Mouse (Mus musculus) Patski (cell line): ENCODE measurements at regions not wholly inside any gene's neighbourhood (a gene's known extent, or its start where the extent isn't known, plus 50 kb on each side); places are given as distances from the start of the nearest gene placed in this dataset.

Experiments used
- ATAC-seq: fragments of 100-300 bp; one replicate; pipeline ENCODE4 v1.8.0; 2021
- CTCF ChIA-PET: fragments of 350-600 bp; sonication (Branson Sonifier 250); formaldehyde crosslinking; loops from one replicate; lab custom pipeline; 2022; ENCODE audit warnings: inconsistent platforms; lab: Charles Lee
- POLR2A ChIA-PET: fragments of 350-600 bp; sonication (Branson Sonifier 250); formaldehyde crosslinking; loops from one replicate; lab custom pipeline; 2022; ENCODE audit warnings: antibody characterized with exemption, inconsistent platforms; lab: Charles Lee
- DNase-seq: peaks from one replicate; pipeline ENCODE4 v3.0.0-alpha.2; 2011; ENCODE audit warnings: low read depth, low spot score
- H3K27me3 ChIP-seq: fragments of 371-371 bp; one replicate; pipeline ENCODE4 v1.5.1; 2021
- CTCF ChIP-seq: fragments of 100-300 bp; IDR thresholded peaks from one replicate; pipeline ENCODE4 v1.5.1; 2021
- in situ Hi-C: fragments of 300-500 bp; cut with MboI; formaldehyde crosslinking; loops from 3 replicates; pipeline ENCODE4 v1.11.1; 2018; ENCODE audit warnings: low pct_unique_long_range_greater_than_20kb, mixed read lengths

- no peak for DNase-seq
- CTCF ChIA-PET, result no interaction called here
- in situ Hi-C loops, result no loop called here
- TF ChIP-seq CTCF, result no peak
- POLR2A ChIA-PET, result no interaction called here
- no peaks in the 10 kb centered on the region for H3K27me3 ChIP-seq
- ATAC-seq, result no peak
Observed at GRCm38 (mm10) chr12:107585696-107586225, 97.3 kb downstream of the 3110018I06Rik start.

DNA sequence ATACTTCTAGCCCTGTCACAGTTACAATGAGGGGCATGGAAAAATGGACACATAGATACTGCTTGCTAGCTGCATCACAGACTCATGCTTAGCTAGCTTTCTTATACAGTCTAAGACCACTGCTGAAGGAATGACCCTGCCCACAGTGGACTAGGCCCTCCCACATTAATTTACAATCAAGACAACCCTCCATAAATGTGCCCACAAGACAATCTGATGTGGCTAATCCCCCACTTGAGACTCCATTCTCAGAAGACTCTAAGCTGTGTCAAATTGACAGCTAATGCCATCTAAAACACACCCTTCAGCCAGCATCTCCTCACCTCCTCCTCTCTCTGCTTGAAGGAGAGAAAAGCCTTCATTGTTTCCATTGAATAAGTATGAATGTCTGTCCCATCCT is 107.8 kb downstream of the 3110018I06Rik start:
- in situ Hi-C loops, result no loop called here

DNA sequence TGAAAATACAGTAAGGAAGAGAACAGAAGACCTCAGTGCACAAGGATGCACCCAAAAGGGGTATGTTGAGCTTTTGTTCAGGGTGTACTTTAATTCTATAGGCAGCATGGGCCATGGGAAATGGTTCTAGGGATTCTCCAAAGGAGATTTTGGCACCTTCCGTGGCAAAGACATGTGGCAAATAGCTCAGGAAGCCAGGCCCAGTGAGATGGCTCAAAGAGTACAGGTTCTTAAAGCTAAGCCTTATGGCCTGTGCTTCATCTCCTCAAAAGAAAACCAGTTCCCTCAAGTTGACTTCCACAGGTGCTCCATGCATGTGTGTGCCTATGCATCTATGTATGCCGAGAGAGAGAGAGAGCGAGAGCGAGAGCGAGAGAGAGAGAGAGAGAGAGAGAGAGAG is 112.1 kb downstream of the 3110018I06Rik start:
- in situ Hi-C loops, result no loop called here
- peaks cover 3% of the 10 kb centered on the region for H3K27me3 ChIP-seq
- ChIA-PET CTCF (no interaction called here), POLR2A (interaction anchor here (1.0 kb wide), 1 partner anchor 20 kb away, joined by 4 read pairs; no protein-coding TSS in a partner anchor)
- TF ChIP-seq CTCF, result no peak
- no peak for DNase-seq
- no peak for ATAC-seq

More for the DNA sequence above, 107.8 kb downstream of the 3110018I06Rik start:
- no peak for TF ChIP-seq CTCF
- ChIA-PET CTCF (no interaction called here), POLR2A (no interaction called here)
- H3K27me3 ChIP-seq, result peaks cover 7% of the 10 kb centered on the region
- ATAC-seq (no peak), DNase-seq (no peak)

DNA sequence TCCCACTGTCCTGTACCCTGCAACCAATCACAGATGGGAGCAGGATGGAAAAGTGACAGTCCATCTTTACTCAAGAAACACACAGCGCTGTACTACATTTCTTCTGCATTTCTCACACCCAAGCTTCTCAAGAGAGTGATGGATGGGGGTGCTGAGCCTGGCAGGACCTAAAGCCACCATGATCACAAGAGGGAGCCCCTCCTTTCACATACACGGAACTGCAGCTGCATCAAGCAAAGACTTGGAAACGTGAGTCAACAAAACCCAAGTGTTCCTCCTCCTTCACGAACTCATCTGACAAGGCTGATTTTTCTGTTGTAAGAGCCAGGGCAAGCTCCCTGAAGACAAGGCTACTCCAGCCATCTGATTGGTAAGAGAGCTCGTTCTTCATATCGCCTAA is 120.5 kb downstream of the 3110018I06Rik start:
- CTCF ChIA-PET, result no interaction called here
- POLR2A ChIA-PET, result no interaction called here
- no peak for ATAC-seq
- no peak for DNase-seq
- TF ChIP-seq CTCF, result no peak
- H3K27me3 ChIP-seq, result no peaks in the 10 kb centered on the region
- in situ Hi-C loops, result no loop called here

DNA sequence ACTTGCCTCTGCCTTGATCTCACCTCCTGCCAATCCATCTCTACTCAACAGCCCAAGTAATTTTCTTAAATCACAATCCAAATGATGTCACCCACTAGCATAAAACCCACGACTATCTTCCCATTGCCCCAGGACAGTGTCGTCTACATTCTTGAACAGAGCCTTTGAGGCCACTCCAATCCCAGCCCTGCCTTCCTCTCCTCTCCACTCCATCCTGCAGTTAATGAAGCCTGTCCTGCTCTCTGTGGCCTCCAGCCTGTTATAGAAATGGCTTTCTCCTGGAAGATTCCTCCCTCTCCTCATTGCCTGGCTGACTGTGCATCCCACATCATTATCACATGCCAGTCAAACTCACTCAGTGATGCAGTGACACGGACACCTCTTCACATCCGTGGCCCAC is 121.6 kb downstream of the 3110018I06Rik start:
- POLR2A ChIA-PET, result no interaction called here
- in situ Hi-C loops, result no loop called here
- H3K27me3 ChIP-seq, result no peaks in the 10 kb centered on the region
- DNase-seq (peak; percentile 7), ATAC-seq (no peak)
- CTCF ChIA-PET, result no interaction called here
- no peak for TF ChIP-seq CTCF

DNA sequence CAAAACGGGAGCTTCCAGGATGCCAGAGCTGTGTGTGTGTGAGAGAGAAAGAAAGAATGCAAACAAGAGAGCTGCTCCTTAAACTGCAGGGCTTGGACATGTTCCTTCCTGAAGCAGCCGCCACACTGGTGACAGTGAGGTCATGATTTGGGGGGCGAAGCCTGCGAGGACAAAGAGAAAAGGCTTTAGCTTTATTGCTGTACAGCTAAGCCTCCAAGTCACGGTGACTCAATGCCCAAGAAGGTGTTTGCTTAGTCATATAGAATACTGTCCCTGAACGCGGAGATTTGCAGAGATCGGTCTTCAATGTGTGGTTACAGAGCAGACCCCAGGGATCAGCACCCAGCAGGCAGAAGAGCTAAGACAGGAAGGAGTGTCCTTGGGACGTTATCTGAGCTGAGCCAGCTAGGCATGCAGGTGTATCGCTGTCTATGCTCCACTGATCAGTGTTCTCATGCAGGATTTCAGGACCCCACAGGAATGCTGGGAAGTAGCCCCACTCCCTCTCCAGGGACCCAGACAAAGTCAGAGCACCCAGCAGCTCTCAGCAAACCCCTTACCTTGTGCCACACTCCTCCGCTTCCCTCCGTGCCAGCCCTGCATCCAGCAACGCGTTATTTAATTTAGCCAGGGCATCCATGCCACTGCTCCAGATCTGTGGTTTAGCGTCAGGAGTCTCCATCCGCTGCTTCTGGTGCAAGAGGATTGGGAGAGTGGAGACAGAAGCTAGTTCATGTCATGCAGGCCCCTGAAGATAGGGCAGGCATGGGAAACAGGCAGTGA is 129.0 kb downstream of the 3110018I06Rik start:
- ChIA-PET CTCF (no interaction called here), POLR2A (no interaction called here)
- TF ChIP-seq CTCF, result no peak
- in situ Hi-C loops, result no loop called here
- DNase-seq (no peak), ATAC-seq (no peak)
- H3K27me3 ChIP-seq, result no peaks in the 10 kb centered on the region

DNA sequence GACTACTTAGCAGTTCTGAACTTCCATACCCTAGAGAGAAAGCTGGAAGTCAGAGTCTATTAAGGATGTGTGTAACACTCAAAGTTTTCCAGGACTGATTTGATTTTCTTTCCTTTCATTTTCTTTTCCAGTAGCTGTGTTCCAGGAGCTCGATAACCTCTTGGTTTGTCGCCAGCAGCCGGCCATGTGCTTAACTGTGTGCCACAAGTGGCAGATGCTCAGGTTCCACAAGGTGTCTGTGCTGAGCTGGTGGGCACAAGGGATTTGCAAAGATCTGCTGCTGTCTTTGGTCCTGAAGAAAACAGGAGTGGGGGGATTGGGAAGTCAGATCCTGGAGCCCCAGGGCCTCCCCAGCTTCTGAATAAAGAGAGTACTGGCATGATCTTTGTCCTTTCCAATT is 136.0 kb downstream of the 3110018I06Rik start:
- in situ Hi-C loops, result no loop called here
- CTCF ChIA-PET, result no interaction called here
- POLR2A ChIA-PET, result no interaction called here
- no peaks in the 10 kb centered on the region for H3K27me3 ChIP-seq
- TF ChIP-seq CTCF, result no peak
- no peak for DNase-seq
- ATAC-seq, result no peak

- POLR2A ChIA-PET, result no interaction called here
Observed at GRCm38 (mm10) chr12:107648008-107648407, 159.6 kb downstream of the 3110018I06Rik start.

DNA sequence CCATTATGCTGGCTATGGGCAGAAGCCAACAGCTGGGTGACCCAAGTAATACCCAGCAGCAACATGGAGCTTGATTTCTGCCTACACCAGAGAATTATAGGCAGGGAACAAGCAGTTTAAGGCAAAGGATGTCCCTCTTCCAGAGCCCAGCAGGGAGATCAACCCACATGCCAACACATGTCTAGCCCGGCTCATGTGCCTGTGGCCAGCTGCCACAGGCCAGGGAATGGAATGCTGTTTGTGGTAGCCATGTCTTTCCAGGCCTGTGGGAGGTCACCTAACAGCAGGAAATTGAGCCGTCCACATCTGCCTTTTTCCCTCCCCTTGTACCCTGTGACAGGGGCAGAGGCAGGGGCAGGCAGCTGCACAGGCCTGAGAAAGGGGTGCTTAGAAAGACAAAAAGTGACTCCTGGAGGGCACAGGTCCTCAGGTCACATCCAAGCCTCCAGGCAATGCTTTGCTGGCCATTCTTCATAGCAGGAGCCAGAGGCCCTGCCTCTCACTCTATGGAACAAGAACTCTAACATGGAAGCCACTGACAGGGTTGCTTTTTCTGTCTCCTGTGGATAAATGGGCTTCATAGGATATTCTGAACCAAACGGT is 163.8 kb downstream of the 3110018I06Rik start:
- TF ChIP-seq CTCF, result no peak
- ATAC-seq (no peak), DNase-seq (no peak)
- ChIA-PET POLR2A (no interaction called here), CTCF (no interaction called here)
- H3K27me3 ChIP-seq, result peaks cover 15% of the 10 kb centered on the region
- in situ Hi-C loops, result no loop called here

More at GRCm38 (mm10) chr12:107648008-107648407, 159.6 kb downstream of the 3110018I06Rik start:
- TF ChIP-seq CTCF, result no peak
- in situ Hi-C loops, result no loop called here
- no peak for ATAC-seq
- CTCF ChIA-PET, result no interaction called here
- no peak for DNase-seq
- H3K27me3 ChIP-seq, result peaks cover 6% of the 10 kb centered on the region

DNA sequence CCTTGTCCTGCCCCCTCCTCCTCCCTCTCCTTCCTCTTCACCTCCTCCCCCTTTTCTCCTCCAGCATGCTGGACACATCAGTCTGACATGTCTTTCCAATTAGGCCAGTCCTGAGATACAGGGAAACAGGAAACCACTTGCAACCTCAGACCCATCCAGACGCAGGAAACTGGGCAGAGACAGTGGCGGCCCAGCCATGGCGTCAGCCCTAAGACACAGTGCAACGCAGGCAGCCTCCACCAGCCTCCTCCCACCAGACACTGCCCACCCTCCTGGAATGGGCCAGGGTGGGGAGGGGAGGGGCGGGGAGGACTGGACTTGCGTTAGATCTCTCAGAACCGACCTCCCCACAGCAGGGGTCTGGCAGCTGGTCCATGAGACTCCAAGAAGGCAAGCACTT is 164.7 kb downstream of the 3110018I06Rik start:
- ChIA-PET POLR2A (no interaction called here), CTCF (no interaction called here)
- no peak for TF ChIP-seq CTCF
- H3K27me3 ChIP-seq, result peaks cover 15% of the 10 kb centered on the region
- ATAC-seq, result no peak
- no peak for DNase-seq
- in situ Hi-C loops, result no loop called here

DNA sequence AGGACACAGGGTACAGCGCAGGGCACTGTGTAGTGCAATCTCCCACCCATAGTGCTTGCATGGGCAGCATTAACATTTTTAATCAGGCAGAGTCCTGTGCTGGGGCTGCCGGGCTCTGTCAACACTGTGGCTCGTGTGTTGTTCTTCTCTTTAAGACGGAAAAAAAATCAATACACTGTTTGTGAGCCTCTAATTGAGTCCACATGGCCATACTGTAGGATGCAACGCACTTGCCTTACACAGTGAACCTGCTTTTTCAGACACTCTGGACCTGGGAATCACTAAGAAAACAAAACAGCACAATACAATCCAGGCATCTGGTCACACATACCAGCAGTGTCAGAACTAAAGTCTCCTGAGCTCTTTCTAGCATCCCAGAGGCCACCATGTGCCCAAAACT is 168.4 kb downstream of the 3110018I06Rik start:
- no peak for TF ChIP-seq CTCF
- CTCF ChIA-PET, result no interaction called here
- POLR2A ChIA-PET, result no interaction called here

More for the DNA sequence above, 168.4 kb downstream of the 3110018I06Rik start:
- in situ Hi-C loops, result no loop called here
- H3K27me3 ChIP-seq, result peaks cover 9% of the 10 kb centered on the region
- DNase-seq (no peak), ATAC-seq (no peak)
